Mouse (Mus musculus) liver, adult 2 months (tissue): ENCODE results near the gene Cers1.

Experiments
- CTCF ChIP-seq: fragments of 200-500 bp; IDR thresholded peaks from 2 replicates; pipeline ENCODE4 v1.5.1; 2011; ENCODE audit warnings: low read depth, low read length, control low read depth
- POLR2A ChIP-seq: fragments of 200-500 bp; IDR thresholded peaks from 2 replicates; pipeline ENCODE4 v1.6.1; 2011; ENCODE audit warnings: low read length, control low read depth; ENCODE audit not compliant: insufficient read depth; ENCODE audit errors: extremely low read depth

GRCm38 (mm10) chr8:70347443-70347842 lies 31.9 kb downstream of the Cers1 start:
- TF ChIP-seq POLR2A (no peak), CTCF (no peak)
